Mouse (Mus musculus) Patski (cell line): ENCODE data around the gene Lck. TPM values are rescaled to one million over a fixed set of nuclear protein-coding genes. Genes with fewer than 3 reads are reported as not detected.

ENCODE experiments used
- ATAC-seq: fragments of 100-300 bp; one replicate; pipeline ENCODE4 v1.8.0; 2021
- CTCF ChIA-PET: fragments of 350-600 bp; sonication (Branson Sonifier 250); formaldehyde crosslinking; loops from one replicate; lab custom pipeline; 2022; ENCODE audit warnings: inconsistent platforms; lab: Charles Lee
- POLR2A ChIA-PET: fragments of 350-600 bp; sonication (Branson Sonifier 250); formaldehyde crosslinking; loops from one replicate; lab custom pipeline; 2022; ENCODE audit warnings: antibody characterized with exemption, inconsistent platforms; lab: Charles Lee
- DNase-seq: peaks from one replicate; pipeline ENCODE4 v3.0.0-alpha.2; 2011; ENCODE audit warnings: low read depth, low spot score
- H3K27me3 ChIP-seq: fragments of 371-371 bp; one replicate; pipeline ENCODE4 v1.5.1; 2021
- CTCF ChIP-seq: fragments of 100-300 bp; IDR thresholded peaks from one replicate; pipeline ENCODE4 v1.5.1; 2021
- in situ Hi-C: fragments of 300-500 bp; cut with MboI; formaldehyde crosslinking; loops from 3 replicates; pipeline ENCODE4 v1.11.1; 2018; ENCODE audit warnings: low pct_unique_long_range_greater_than_20kb, mixed read lengths
- polyA plus RNA-seq: library from polyadenylated mRNA; unstranded; gene quantifications from one replicate; pipeline ENCODE4 v1.2.3, GENCODE M21; 2021

Gene Lck
- 0.12 TPM for polyA plus RNA-seq

DNA sequence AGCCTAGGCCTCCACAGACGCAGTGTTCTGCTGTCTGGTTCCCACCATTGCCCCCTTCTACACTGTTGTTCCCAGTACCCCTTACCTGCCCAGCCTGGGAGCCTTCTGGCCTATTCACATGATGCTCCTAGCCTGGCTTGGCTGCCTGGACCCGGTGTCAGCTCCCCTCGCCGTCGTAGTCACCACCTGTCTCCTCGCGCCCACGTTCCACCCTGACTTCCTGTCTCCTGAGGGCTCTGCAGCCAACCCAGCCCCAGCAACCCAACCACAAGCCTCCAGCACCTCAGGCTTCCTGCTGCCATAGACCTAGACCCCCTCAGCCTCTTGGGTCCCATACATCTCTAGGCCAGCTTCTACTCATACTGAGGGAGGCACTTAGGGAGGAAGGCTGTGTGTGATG lies at the start of gene Lck:
Gene Lck, minus strand, starts transcription at position 212 of the 400 bp plus-strand sequence.
- no peak for TF ChIP-seq CTCF
- H3K27me3 ChIP-seq, result no peaks in the 10 kb centered on the region
- CTCF ChIA-PET, result interaction anchor here (2.1 kb wide), 1 partner anchor 36 kb away, joined by 5 read pairs; no protein-coding TSS in a partner anchor
- ATAC-seq (no peak), DNase-seq (no peak)
- in situ Hi-C loops, result no loop called here
- POLR2A ChIA-PET, result no interaction called here

- ATAC-seq (no peak), DNase-seq (no peak)
- no peak for TF ChIP-seq CTCF
- H3K27me3 ChIP-seq, result no peaks in the 10 kb centered on the region
- CTCF ChIA-PET, result no interaction called here
- in situ Hi-C loops, result no loop called here
- POLR2A ChIA-PET, result interaction anchor here (0.6 to 0.7 kb wide), 2 partner anchors 11 to 13 kb away, joined by 3 to 4 read pairs; no protein-coding TSS in a partner anchor
These were observed 49.5 kb upstream of the Lck start for GRCm38 (mm10) chr4:129622803-129623535.

DNA sequence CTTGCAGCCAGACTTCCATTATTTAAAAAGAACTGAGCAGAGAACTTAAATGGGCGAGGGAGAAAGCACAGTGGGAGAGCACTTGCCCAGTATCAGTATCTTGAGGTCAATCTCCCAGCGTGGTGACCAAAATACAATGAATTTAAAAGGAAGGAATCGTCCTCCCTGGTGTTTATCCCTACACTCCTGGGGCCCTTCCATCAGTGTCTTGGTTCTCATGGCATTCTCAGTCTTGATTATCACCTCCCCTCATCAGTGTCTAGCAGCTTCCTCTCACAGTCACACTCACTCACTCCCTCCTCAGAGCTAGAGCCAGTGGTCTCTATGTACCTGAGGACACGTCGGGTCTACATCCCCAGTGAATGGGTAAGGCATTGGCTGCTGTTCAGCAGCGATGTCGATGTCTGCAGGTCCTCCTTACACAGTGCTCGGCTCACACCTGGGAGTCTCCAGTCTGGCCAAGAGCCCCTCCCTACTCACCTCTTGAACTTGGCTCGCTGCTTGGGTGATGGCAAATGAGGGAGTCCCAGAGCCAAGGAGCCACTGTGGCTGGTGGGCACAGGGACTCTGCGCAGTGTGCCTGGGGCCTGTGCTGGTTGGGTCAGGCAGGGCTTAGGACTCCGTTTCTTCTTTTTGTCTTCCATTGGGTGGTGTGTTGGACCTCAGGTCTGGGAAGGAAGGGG lies 48.8 kb upstream of the Lck start:
- DNase-seq (no peak), ATAC-seq (no peak)
- in situ Hi-C loops, result no loop called here
- H3K27me3 ChIP-seq, result no peaks in the 10 kb centered on the region
- ChIA-PET POLR2A (interaction anchor here (0.6 kb wide), 1 partner anchor 11 kb away, joined by 4 read pairs; no protein-coding TSS in a partner anchor), CTCF (no interaction called here)
- no peak for TF ChIP-seq CTCF

DNA sequence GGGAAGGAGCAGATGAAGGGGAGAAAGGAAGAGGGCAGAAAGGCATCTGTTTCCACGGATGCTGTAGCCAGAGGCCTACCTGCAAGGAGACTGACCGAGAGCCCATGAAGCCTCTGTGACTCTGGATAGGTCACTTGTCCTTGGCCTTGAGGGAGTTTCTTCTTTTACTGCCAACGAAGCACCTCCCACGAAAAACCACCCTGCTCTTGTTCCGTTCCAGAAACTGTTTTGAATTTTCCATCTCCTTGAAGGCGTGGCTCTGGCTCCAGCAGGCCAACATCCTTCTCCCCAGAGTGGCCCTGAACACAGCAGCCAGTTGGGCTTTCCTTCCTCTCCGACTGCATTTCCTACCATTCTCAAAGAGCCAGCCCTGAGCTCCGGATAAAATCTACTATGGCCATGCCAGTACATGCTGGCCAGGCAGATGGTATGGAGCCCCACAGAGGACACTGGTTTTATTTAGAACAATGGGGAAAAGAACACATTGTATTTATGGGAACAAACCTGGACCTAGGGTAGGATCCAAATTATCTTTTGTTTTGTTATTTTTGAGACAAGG lies 47.9 kb upstream of the Lck start:
- POLR2A ChIA-PET, result interaction anchor here (1.5 kb wide), 1 partner anchor 13 kb away, joined by 3 read pairs; no protein-coding TSS in a partner anchor

GRCm38 (mm10) chr4:129620419-129621282 lies 47.2 kb upstream of the Lck start:
- in situ Hi-C loops, result no loop called here
- no peak for ATAC-seq
- CTCF ChIA-PET, result interaction anchor here (1.0 kb wide), 1 partner anchor 12 kb away, joined by 4 read pairs; no protein-coding TSS in a partner anchor

More for the DNA sequence above, 47.9 kb upstream of the Lck start:
- no peak for TF ChIP-seq CTCF
- no peaks in the 10 kb centered on the region for H3K27me3 ChIP-seq
- in situ Hi-C loops, result no loop called here
- DNase-seq (no peak), ATAC-seq (no peak)
- CTCF ChIA-PET, result no interaction called here

DNA sequence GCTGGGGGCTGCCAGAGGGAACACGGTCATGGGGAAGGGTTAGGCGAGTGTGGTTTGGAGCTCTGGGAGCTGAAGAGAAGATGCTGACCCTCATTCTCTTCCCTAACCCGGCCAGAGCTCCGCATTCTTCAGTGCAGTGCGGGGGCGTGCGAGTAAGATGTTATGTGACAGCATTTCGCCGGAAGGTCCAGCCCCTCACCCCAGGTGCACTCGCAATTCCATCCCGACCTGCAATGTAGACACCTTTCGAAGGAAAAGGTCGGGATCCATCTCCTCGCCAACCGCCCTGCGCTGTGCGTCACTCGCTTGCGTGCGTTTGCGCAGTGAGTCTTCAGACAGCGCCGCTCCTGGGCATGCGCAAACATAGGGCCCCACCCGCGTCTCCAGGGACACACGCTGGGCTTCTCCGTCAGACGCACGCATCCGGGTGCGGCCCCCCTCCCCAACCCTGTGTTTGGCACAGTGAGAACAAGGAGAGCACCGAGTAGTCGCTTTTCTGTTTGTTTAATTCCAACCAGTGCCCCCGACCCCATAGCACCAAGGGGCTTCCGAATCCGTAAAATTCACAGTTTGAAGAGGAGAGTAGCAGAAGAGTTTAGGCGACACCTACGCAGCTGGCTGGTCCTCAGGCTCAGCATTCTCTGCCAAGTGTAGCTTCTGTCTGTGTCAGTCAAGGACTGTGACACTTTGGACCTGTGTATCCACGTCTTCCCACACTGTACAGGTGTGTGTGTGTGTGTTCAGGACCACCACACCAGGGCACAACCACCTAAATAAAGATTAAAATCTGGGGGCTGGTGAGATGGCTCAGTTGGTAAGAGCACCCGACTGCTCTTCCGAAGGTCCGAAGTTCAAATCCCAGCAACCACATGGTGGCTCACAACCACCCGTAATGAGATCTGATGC lies 45.6 kb upstream of the Lck start, which contains the start of gene Iqcc:
Gene Iqcc, minus strand, starts transcription at position 314 of the 906 bp plus-strand sequence.
- ATAC-seq (no peak), DNase-seq (no peak)
- in situ Hi-C loops, result no loop called here
- no peak for TF ChIP-seq CTCF
- ChIA-PET CTCF (no interaction called here), POLR2A (interaction anchor here (0.6 kb wide), 1 partner anchor 364 kb away, joined by 3 read pairs; no protein-coding TSS in a partner anchor)
- no peaks in the 10 kb centered on the region for H3K27me3 ChIP-seq

More at GRCm38 (mm10) chr4:129620419-129621282, 47.2 kb upstream of the Lck start:
- POLR2A ChIA-PET, result interaction anchor here (1.5 kb wide), 1 partner anchor 12 kb away, joined by 3 read pairs; no protein-coding TSS in a partner anchor
- no peak for DNase-seq
- TF ChIP-seq CTCF, result no peak
- no peaks in the 10 kb centered on the region for H3K27me3 ChIP-seq

DNA sequence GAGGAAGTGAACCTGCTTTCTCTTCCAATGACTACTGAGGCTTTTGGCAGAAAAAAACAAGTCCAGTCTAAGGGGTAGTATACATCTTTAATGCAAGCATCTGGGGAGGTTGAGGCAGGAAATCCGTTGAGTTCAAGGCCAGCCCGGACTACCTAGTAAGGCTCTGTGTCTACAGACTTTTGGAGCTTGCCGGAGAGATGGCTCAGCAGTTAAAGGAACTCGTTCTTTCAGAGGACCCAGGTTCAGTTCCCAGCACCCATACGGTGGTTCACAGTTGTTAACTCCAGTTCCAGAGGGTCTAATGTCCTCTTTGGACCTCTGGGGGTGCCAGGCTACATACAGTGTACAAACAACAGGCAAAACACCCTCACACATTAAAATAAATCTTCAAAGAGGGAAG lies 44.6 kb upstream of the Lck start:
- ATAC-seq (no peak), DNase-seq (no peak)
- ChIA-PET CTCF (no interaction called here), POLR2A (interaction anchor here (0.7 kb wide), 1 partner anchor 292 kb away, joined by 5 read pairs; no protein-coding TSS in a partner anchor)
- no peak for TF ChIP-seq CTCF
- in situ Hi-C loops, result no loop called here
- H3K27me3 ChIP-seq, result no peaks in the 10 kb centered on the region

DNA sequence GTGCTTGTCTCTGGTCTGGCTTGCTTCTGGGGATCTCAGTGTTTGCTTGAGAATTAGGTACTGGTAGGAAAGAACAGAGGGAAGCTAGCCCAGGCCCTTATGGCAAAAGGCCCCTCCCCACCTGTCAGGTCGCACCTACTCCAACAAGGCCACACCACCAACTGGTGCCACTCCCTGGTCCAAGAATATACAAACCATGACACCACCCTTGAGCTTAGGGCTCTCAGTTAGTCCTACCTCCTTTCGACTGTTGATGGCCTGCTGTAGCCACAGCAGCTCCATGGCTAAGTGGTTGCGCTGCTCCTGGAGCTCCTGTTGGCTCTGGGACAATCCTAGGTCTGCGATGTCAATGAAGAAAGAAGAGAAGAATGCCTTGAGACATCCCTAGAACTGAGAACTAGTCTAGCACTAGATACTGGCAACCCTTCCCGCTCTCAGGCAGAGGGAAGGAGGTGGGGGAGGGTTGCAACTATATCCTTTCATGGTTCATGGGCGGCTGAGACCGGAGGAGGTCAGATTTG lies 43.7 kb upstream of the Lck start:
- no peaks in the 10 kb centered on the region for H3K27me3 ChIP-seq
- TF ChIP-seq CTCF, result no peak
- DNase-seq (no peak), ATAC-seq (no peak)
- in situ Hi-C loops, result no loop called here
- CTCF ChIA-PET, result interaction anchor here (1.4 kb wide), 1 partner anchor 9 kb away, joined by 6 read pairs; no protein-coding TSS in a partner anchor
- POLR2A ChIA-PET, result interaction anchor here (0.7 to 1.4 kb wide), 2 partner anchors 8 to 291 kb away, joined by 3 to 5 read pairs; no protein-coding TSS in a partner anchor

GRCm38 (mm10) chr4:129616631-129617030 lies 43.2 kb upstream of the Lck start:
- no peaks in the 10 kb centered on the region for H3K27me3 ChIP-seq
- ChIA-PET POLR2A (interaction anchor here (1.4 kb wide), 1 partner anchor 8 kb away, joined by 3 read pairs; no protein-coding TSS in a partner anchor), CTCF (interaction anchor here (1.4 kb wide), 1 partner anchor 8 kb away, joined by 6 read pairs; no protein-coding TSS in a partner anchor)
- no peak for ATAC-seq
- no peak for DNase-seq
- in situ Hi-C loops, result no loop called here
- TF ChIP-seq CTCF, result no peak
